Mouse (Mus musculus): ENCODE results near the gene Tnn. TPM values are rescaled to one million over a fixed set of nuclear protein-coding genes. Genes with fewer than 3 reads are reported as not detected.

Gene Tnn
- total and polyA plus RNA-seq, 3 experiments, result 0.05 TPM; not detected in 2

DNA sequence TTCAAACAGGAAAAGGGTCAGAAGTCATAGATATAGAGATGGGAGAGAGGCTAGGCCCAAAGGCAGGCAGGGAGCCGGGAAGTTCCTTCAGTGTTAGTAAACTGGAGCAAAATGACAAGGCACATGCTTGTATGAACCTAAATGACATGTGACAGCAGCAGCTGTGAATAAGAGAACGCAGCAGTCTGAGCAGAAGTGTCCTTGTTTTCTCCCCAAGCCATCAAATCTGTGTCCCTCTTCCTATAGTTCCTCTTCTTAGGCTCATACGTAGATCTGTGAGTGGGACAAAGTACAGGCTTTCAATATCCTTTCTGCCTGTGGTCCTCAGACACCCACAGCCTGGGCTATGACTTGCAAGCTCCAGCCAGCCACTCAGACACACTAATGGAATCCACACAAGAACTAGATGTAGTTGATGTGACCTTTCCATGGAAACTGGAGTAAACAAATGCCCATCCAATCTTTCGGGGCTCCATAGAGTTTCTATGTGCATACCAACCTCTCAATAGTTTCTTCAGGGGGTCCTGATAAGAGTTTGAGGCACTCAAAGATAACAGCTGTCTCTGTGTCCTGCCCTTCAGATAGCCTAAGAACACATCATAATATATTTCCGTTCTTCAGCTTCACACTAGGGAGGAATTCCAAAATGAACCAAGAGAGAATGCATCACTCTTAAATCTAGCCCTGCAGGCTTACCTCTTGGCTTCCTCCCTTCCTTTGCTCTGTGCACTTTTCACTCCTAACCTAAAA, 104.1 kb downstream of the Tnn start:
- no peak for ATAC-seq (ENCODE audit: extremely low read depth, insufficient number of reproducible peaks, low FRiP score, poor library complexity, severe bottlenecking)
- no peaks in the 10 kb centered on the region for H3K36me3 ChIP-seq (replicated peaks)
- TF ChIP-seq CTCF (IDR thresholded peaks at IDR 0.05; ENCODE audit: low read depth, low read length) (no peak), POLR2AphosphoS5 (IDR thresholded peaks at IDR 0.05; ENCODE audit: insufficient replicate concordance, low read depth, low read length) (no peak), GATA2 (IDR thresholded peaks at IDR 0.05; ENCODE audit: borderline replicate concordance, low read depth, low read length) (no peak), GATA1 (IDR thresholded peaks at IDR 0.05; ENCODE audit: borderline replicate concordance, low read length) (no peak), TAL1 (conservative IDR thresholded peaks at IDR 0.05; ENCODE audit: low read depth, low read length) (no peak)
- H3K4me1 ChIP-seq (ENCODE audit: insufficient read depth, low read depth, low read length), result no peaks in the 10 kb centered on the region; the same call in 1 of the 2 replicates
- H3K9me3 ChIP-seq (replicated peaks), result no peaks in the 10 kb centered on the region
- DNase-seq (ENCODE audit: low spot score), result no peak
- H3K4me3 ChIP-seq (ENCODE audit: low read depth, low read length), result no peak overlapping the region
- peaks cover 8% of the 10 kb centered on the region for H3K27me3 ChIP-seq (ENCODE audit: insufficient read depth, low read length)

GRCm38 (mm10) chr1:160047481-160047931, 105.9 kb downstream of the Tnn start:
- TF ChIP-seq CTCF (IDR thresholded peaks at IDR 0.05; ENCODE audit: low read depth, low read length) (no peak), TAL1 (conservative IDR thresholded peaks at IDR 0.05; ENCODE audit: low read depth, low read length) (no peak), GATA2 (IDR thresholded peaks at IDR 0.05; ENCODE audit: borderline replicate concordance, low read depth, low read length) (no peak), GATA1 (IDR thresholded peaks at IDR 0.05; ENCODE audit: borderline replicate concordance, low read length) (no peak), POLR2AphosphoS5 (IDR thresholded peaks at IDR 0.05; ENCODE audit: insufficient replicate concordance, low read depth, low read length) (no peak)
- DNase-seq (ENCODE audit: low spot score) (no peak), ATAC-seq (ENCODE audit: extremely low read depth, insufficient number of reproducible peaks, low FRiP score, poor library complexity, severe bottlenecking) (no peak)
- peaks cover 10% of the 10 kb centered on the region for H3K27me3 ChIP-seq (ENCODE audit: insufficient read depth, low read length)
- no peaks in the 10 kb centered on the region for H3K4me1 ChIP-seq (ENCODE audit: insufficient read depth, low read depth, low read length)
- H3K9me3 ChIP-seq (replicated peaks), result no peaks in the 10 kb centered on the region
- H3K4me3 ChIP-seq (ENCODE audit: low read depth, low read length), result no peak overlapping the region
- H3K36me3 ChIP-seq (replicated peaks), result no peaks in the 10 kb centered on the region

- Histone ChIP-seq H3K9me3 (replicated peaks) (no peaks in the 10 kb centered on the region), H3K36me3 (replicated peaks) (no peaks in the 10 kb centered on the region), H3K4me3 (ENCODE audit: low read depth, low read length) (no peak overlapping the region), H3K4me1 (ENCODE audit: insufficient read depth, low read depth, low read length) (no peaks in the 10 kb centered on the region), H3K27me3 (ENCODE audit: insufficient read depth, low read length) (peaks cover 10% of the 10 kb centered on the region)
- ATAC-seq (ENCODE audit: extremely low read depth, insufficient number of reproducible peaks, low FRiP score, poor library complexity, severe bottlenecking) (no peak), DNase-seq (ENCODE audit: low spot score) (no peak)
- TF ChIP-seq CTCF (IDR thresholded peaks at IDR 0.05; ENCODE audit: low read depth, low read length), result no peak
- TF ChIP-seq GATA1 (IDR thresholded peaks at IDR 0.05; ENCODE audit: borderline replicate concordance, low read length), result no peak
- no peak for TF ChIP-seq POLR2AphosphoS5 (IDR thresholded peaks at IDR 0.05; ENCODE audit: insufficient replicate concordance, low read depth, low read length)
- no peak for TF ChIP-seq TAL1 (conservative IDR thresholded peaks at IDR 0.05; ENCODE audit: low read depth, low read length)
- no peak for TF ChIP-seq GATA2 (IDR thresholded peaks at IDR 0.05; ENCODE audit: borderline replicate concordance, low read depth, low read length)
Observed at GRCm38 (mm10) chr1:160046786-160047185, 106.6 kb downstream of the Tnn start.

DNA sequence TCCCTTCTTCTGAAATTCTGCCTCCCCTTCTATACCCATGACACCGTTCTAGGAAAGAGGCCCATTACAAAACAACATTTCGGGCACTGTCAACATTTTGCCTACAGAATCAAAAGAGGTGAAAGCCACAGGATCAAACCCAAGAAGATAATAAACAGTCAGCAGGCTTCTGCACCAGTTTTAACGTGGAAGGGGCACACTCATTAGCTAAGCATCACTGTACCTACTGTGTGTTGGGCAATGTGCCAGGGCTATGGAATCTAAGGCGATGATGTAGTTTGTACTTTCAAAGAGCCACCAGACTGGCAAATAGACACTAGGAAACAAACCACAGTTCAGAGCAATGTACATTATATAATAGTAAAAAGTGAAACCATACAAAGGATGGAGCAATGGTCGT, 107.4 kb downstream of the Tnn start:
- no peaks in the 10 kb centered on the region for H3K36me3 ChIP-seq (replicated peaks)
- no peak for TF ChIP-seq GATA2 (IDR thresholded peaks at IDR 0.05; ENCODE audit: borderline replicate concordance, low read depth, low read length)
- TF ChIP-seq GATA1 (IDR thresholded peaks at IDR 0.05; ENCODE audit: borderline replicate concordance, low read length), result no peak
- TF ChIP-seq TAL1 (conservative IDR thresholded peaks at IDR 0.05; ENCODE audit: low read depth, low read length), result no peak
- DNase-seq (ENCODE audit: low spot score) (no peak), ATAC-seq (ENCODE audit: extremely low read depth, insufficient number of reproducible peaks, low FRiP score, poor library complexity, severe bottlenecking) (no peak)
- H3K9me3 ChIP-seq (replicated peaks), result no peaks in the 10 kb centered on the region
- peaks cover 10% of the 10 kb centered on the region for H3K27me3 ChIP-seq (ENCODE audit: insufficient read depth, low read length)
- H3K4me3 ChIP-seq (ENCODE audit: low read depth, low read length), result no peak overlapping the region
- H3K4me1 ChIP-seq (ENCODE audit: insufficient read depth, low read depth, low read length), result no peaks in the 10 kb centered on the region

DNA sequence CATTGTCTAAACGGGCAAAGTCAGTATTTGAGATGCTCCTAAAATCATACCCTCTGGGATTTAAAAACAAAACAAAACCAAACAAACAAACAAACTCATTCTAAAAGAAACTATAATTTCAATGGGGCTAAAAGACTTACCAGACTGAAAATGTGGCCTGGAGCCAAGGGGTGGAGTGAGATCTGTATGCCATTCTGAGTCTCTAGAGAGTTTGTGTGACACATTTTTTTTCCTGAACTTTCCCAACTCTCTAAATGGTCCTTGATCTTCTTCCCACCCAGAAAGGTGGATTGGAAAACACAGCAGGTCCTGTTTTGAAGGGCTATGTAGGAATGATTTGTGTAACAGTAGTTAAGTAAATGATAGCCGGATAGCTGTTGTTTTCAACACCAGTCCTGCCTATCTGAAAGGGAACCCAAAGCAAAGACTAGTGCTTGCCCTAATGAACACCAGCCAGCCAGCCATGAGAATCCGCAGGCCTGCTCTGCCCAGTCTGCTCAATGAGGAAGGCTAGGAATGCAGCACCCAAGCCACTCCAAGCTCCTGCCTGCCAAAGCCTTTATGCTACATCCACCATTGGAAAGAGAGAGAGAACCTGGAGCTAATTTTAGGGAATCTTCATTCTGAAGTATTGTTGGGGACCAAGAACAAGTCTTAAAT, 108.2 kb downstream of the Tnn start:
- Histone ChIP-seq H3K4me3 (ENCODE audit: low read depth, low read length) (no peak overlapping the region), H3K27me3 (ENCODE audit: insufficient read depth, low read length) (peaks cover 12% of the 10 kb centered on the region), H3K9me3 (replicated peaks) (no peaks in the 10 kb centered on the region), H3K36me3 (replicated peaks) (no peaks in the 10 kb centered on the region), H3K4me1 (ENCODE audit: insufficient read depth, low read depth, low read length) (no peaks in the 10 kb centered on the region)
- ATAC-seq (ENCODE audit: extremely low read depth, insufficient number of reproducible peaks, low FRiP score, poor library complexity, severe bottlenecking) (no peak), DNase-seq (ENCODE audit: low spot score) (no peak)
- no peak for TF ChIP-seq GATA2 (IDR thresholded peaks at IDR 0.05; ENCODE audit: borderline replicate concordance, low read depth, low read length)
- no peak for TF ChIP-seq TAL1 (conservative IDR thresholded peaks at IDR 0.05; ENCODE audit: low read depth, low read length)
- TF ChIP-seq CTCF (IDR thresholded peaks at IDR 0.05; ENCODE audit: low read depth, low read length), result no peak
- TF ChIP-seq GATA1 (IDR thresholded peaks at IDR 0.05; ENCODE audit: borderline replicate concordance, low read length), result no peak
- no peak for TF ChIP-seq POLR2AphosphoS5 (IDR thresholded peaks at IDR 0.05; ENCODE audit: insufficient replicate concordance, low read depth, low read length)

GRCm38 (mm10) chr1:160044237-160045021, 109.0 kb downstream of the Tnn start, which contains the start of gene 4930523C07Rik:
Gene 4930523C07Rik (plus strand): TSS chr1:160044382.
- H3K9me3 ChIP-seq (replicated peaks), result no peaks in the 10 kb centered on the region
- TF ChIP-seq GATA2 (IDR thresholded peaks at IDR 0.05; ENCODE audit: borderline replicate concordance, low read depth, low read length), result no peak
- TF ChIP-seq CTCF (IDR thresholded peaks at IDR 0.05; ENCODE audit: low read depth, low read length), result no peak
- no peak for TF ChIP-seq TAL1 (conservative IDR thresholded peaks at IDR 0.05; ENCODE audit: low read depth, low read length)
- H3K4me1 ChIP-seq (ENCODE audit: insufficient read depth, low read depth, low read length), result no peaks in the 10 kb centered on the region
- H3K36me3 ChIP-seq (replicated peaks), result no peaks in the 10 kb centered on the region
- DNase-seq (ENCODE audit: low spot score) (no peak), ATAC-seq (ENCODE audit: extremely low read depth, insufficient number of reproducible peaks, low FRiP score, poor library complexity, severe bottlenecking) (no peak)
- no peak within 1 kb of the TSS for H3K4me3 ChIP-seq (ENCODE audit: low read depth, low read length)
- H3K27me3 ChIP-seq (ENCODE audit: insufficient read depth, low read length), result peaks cover 13% of the 10 kb centered on the region

Data from G1E (cell line).